Mouse (Mus musculus) thymus, postnatal 0 days (tissue): Measurements from ENCODE around the gene 1810049J17Rik. TPM values are rescaled to one million over a fixed set of nuclear protein-coding genes. Genes with fewer than 3 reads are reported as not detected.
A peak's percentile ranks its signal among the peaks of the same experiment; 100 is the strongest.

Experiments
- DNase-seq: peaks from one replicate; pipeline ENCODE4 v3.0.0-alpha.2; 2015; ENCODE audit warnings: low spot score
- polyA plus RNA-seq: library from polyadenylated mRNA; unstranded; fragments of >200 nt; fragmentation: Nextera tagmentation; extraction: Ambion mirVana; gene quantifications from 2 replicates; pipeline ENCODE4 v1.2.1, GENCODE M21; 2015

The 1810049J17Rik gene
- polyA plus RNA-seq, 1 experiment from 2014 or later: 2.0 TPM

- DNase-seq: peak; percentile 7
Observed at GRCm38 (mm10) chr15:12348950-12349349, 27.3 kb upstream of the 1810049J17Rik start.

GRCm38 (mm10) chr15:12346916-12347315 lies 25.2 kb upstream of the 1810049J17Rik start:
- DNase-seq: no peak

GRCm38 (mm10) chr15:12341401-12341758 lies 19.7 kb upstream of the 1810049J17Rik start:
- DNase-seq: no peak

GRCm38 (mm10) chr15:12340536-12341400 lies 19.1 kb upstream of the 1810049J17Rik start:
- DNase-seq: no peak

- no peak for DNase-seq
Observed at GRCm38 (mm10) chr15:12337779-12338137, 16.1 kb upstream of the 1810049J17Rik start.

- no peak for DNase-seq
Observed at GRCm38 (mm10) chr15:12337030-12337778, 15.5 kb upstream of the 1810049J17Rik start.

GRCm38 (mm10) chr15:12334381-12334780 lies 12.7 kb upstream of the 1810049J17Rik start:
- DNase-seq: no peak

- no peak for DNase-seq
Observed at GRCm38 (mm10) chr15:12331300-12331699, 9.6 kb upstream of the 1810049J17Rik start.

GRCm38 (mm10) chr15:12330892-12331291 lies 9.2 kb upstream of the 1810049J17Rik start:
- no peak for DNase-seq

- DNase-seq: no peak
Observed at GRCm38 (mm10) chr15:12330389-12330788, 8.7 kb upstream of the 1810049J17Rik start.

GRCm38 (mm10) chr15:12324326-12324725 lies 2.6 kb upstream of the 1810049J17Rik start:
- DNase-seq: no peak

GRCm38 (mm10) chr15:12322676-12323402 lies 1.1 kb upstream of the 1810049J17Rik start:
- DNase-seq: peak; percentile 30

- DNase-seq: peak; percentile 93
Observed at GRCm38 (mm10) chr15:12321091-12321787, 460 bp downstream of the 1810049J17Rik start, which contains the start of gene Golph3. Gene Golph3, plus strand, starts transcription at chr15:12321450.

- no peak for DNase-seq
Observed at GRCm38 (mm10) chr15:12320441-12321090, 1.1 kb downstream of the 1810049J17Rik start.

GRCm38 (mm10) chr15:12319889-12320288 lies 1.8 kb downstream of the 1810049J17Rik start:
- no peak for DNase-seq

GRCm38 (mm10) chr15:12318451-12318850 lies 3.2 kb downstream of the 1810049J17Rik start:
- no peak for DNase-seq

GRCm38 (mm10) chr15:12317290-12317689 lies 4.4 kb downstream of the 1810049J17Rik start:
- DNase-seq: no peak

GRCm38 (mm10) chr15:12315996-12316395 lies 5.7 kb downstream of the 1810049J17Rik start:
- DNase-seq: no peak

- no peak for DNase-seq
Observed at GRCm38 (mm10) chr15:12314584-12314983, 7.1 kb downstream of the 1810049J17Rik start.

GRCm38 (mm10) chr15:12313255-12313654 lies 8.4 kb downstream of the 1810049J17Rik start:
- no peak for DNase-seq

- DNase-seq: no peak
Observed at GRCm38 (mm10) chr15:12311465-12311864, 10.2 kb downstream of the 1810049J17Rik start.
